Mouse (Mus musculus): ENCODE measurements at regions not wholly inside any gene's neighbourhood (a gene's known extent, or its start where the extent isn't known, plus 50 kb on each side); places are given as distances from the start of the nearest gene placed in this dataset.
"Not testable (repeated sequence)": the region's sequence is repeated elsewhere in the genome, so short reads cannot be mapped to it uniquely, and the experiment has no call there.

GRCm38 (mm10) chr13:28840142-28840541 lies 113.4 kb downstream of the Sox4 start:
- Histone ChIP-seq H3K4me1 (replicated peaks) (peaks cover 33% of the 10 kb centered on the region), H3K9me3 (no peaks in the 10 kb centered on the region), H3K4me2 (no peak overlapping the region), H3K27me3 (no peaks in the 10 kb centered on the region), H3K36me3 (no peaks in the 10 kb centered on the region; the same call in 1 of the 2 replicates), H3K27ac (no peak overlapping the region), H3K9ac (replicated peaks) (no peak overlapping the region), H3K4me3 (replicated peaks) (no peak overlapping the region)
- WGBS, result 82% methylated on average over 5 of the region's 5 CpGs
- ATAC-seq (ENCODE audit: insufficient number of reproducible peaks, insufficient read depth, low FRiP score, low TSS enrichment, low read depth), result no peak

GRCm38 (mm10) chr13:28839084-28839483 lies 114.4 kb downstream of the Sox4 start:
- Histone ChIP-seq H3K9me3 (no peaks in the 10 kb centered on the region), H3K9ac (replicated peaks) (no peak overlapping the region), H3K27ac (peak overlapping the region; percentile 70), H3K4me1 (replicated peaks) (peaks cover 33% of the 10 kb centered on the region), H3K27me3 (no peaks in the 10 kb centered on the region), H3K4me3 (replicated peaks) (no peak overlapping the region), H3K36me3 (no peaks in the 10 kb centered on the region; the same call in 1 of the 2 replicates), H3K4me2 (peak overlapping the region; percentile 13; the same call in 1 of the 2 replicates)
- 18% methylated on average over 6 of the region's 6 CpGs for WGBS
- 0 out of 2 replicates have a peak, but pooled peaks have one; percentile 20 for ATAC-seq (ENCODE audit: insufficient number of reproducible peaks, insufficient read depth, low FRiP score, low TSS enrichment, low read depth)

- Histone ChIP-seq H3K27ac (peak overlapping the region; percentile 73), H3K4me2 (peak overlapping the region; percentile 13; the same call in 1 of the 2 replicates), H3K4me1 (replicated peaks) (peaks cover 34% of the 10 kb centered on the region), H3K36me3 (no peaks in the 10 kb centered on the region; the same call in 1 of the 2 replicates), H3K4me3 (replicated peaks) (no peak overlapping the region), H3K9me3 (no peaks in the 10 kb centered on the region), H3K9ac (replicated peaks) (no peak overlapping the region), H3K27me3 (no peaks in the 10 kb centered on the region)
- no peak for ATAC-seq (ENCODE audit: insufficient number of reproducible peaks, insufficient read depth, low FRiP score, low TSS enrichment, low read depth)
- WGBS, result 78% methylated on average over 3 of the region's 3 CpGs
Observed at GRCm38 (mm10) chr13:28838216-28838615, 115.3 kb downstream of the Sox4 start.

GRCm38 (mm10) chr13:28837196-28837595 lies 116.3 kb downstream of the Sox4 start:
- H3K27ac ChIP-seq; H3K4me2 ChIP-seq; H3K4me3 ChIP-seq (replicated peaks); H3K36me3 ChIP-seq; H3K27me3 ChIP-seq; H3K9me3 ChIP-seq; H3K9ac ChIP-seq (replicated peaks); ATAC-seq (ENCODE audit: insufficient number of reproducible peaks, insufficient read depth, low FRiP score, low TSS enrichment, low read depth): not testable (repeated sequence)
- peaks cover 40% of the 10 kb centered on the region for H3K4me1 ChIP-seq (replicated peaks)
- 94% methylated on average over 3 of the region's 3 CpGs for WGBS

DNA sequence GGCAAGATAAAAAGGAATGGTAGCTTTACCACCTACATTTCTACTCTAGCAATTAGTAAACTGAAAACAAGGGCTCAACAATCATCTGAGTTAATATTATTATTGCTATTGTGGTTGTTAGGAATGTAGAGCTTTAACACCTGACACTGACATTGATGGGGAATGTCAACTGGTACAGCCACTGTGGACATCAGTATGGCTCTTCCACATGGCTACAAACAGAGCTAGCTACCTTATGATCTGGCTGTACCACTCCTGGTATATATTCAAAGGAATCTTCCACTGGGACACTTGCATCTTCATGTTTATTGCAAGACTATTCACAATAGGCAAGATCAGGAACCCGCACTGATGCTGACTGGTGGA lies 119.8 kb downstream of the Sox4 start:
- 97% methylated on average over 1 of the region's 1 CpGs for WGBS
- H3K4me2 ChIP-seq, result no peak overlapping the region

DNA sequence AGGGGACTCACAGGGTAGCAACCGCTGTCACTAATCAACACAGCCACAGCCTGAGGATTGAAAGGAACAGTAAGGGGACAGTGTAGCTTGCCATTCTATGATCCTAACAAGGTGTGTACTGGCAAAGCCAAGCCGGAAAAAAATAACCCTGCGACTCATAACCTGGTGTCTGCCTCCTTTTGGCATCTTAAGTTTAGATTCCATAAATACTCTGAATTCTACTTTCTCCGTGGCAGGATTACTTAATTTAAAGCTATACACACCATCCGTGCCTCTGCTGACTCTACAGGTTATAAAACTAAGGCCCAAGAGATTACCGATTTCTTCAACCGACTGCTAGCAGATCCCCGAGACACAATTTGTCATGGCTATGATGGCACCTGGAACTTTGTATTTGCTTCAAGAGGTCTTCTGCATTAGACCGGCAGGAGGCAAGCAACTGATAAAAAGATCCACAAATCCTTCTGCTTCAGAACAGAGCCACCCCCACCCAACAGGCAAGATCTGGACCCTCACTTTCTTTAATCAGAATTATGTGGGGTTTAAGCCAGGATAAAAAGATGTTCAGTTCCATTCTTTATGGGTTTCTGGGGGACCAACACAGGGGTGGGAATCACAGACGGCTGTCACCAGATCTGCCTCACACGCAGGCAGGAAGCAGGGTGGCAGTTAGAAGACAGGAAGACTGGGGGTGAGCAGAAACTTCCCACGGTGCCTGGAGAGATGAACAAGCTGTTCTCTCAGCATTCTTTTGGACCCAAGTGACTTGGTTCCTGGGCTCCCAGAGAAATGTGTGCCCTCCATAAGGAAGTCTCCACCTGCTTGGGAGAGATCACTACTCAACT lies 120.4 kb downstream of the Sox4 start:
- peaks cover 40% of the 10 kb centered on the region for H3K4me1 ChIP-seq (replicated peaks)
- 0 out of 2 replicates have a peak overlapping the region, but pooled peaks have one; percentile 29 for H3K27ac ChIP-seq
- no peaks in the 10 kb centered on the region for H3K9me3 ChIP-seq
- no peaks in the 10 kb centered on the region for H3K27me3 ChIP-seq
- no peak overlapping the region for H3K9ac ChIP-seq (replicated peaks)
- H3K4me3 ChIP-seq (replicated peaks), result no peak overlapping the region
- WGBS, result 50% methylated on average over 12 of the region's 12 CpGs
- no peaks in the 10 kb centered on the region; the same call in 1 of the 2 replicates for H3K36me3 ChIP-seq
- H3K4me2 ChIP-seq, result no peak overlapping the region
- no peak for ATAC-seq (ENCODE audit: insufficient number of reproducible peaks, insufficient read depth, low FRiP score, low TSS enrichment, low read depth)

More for the DNA sequence above, 119.8 kb downstream of the Sox4 start:
- no peaks in the 10 kb centered on the region for H3K9me3 ChIP-seq
- no peaks in the 10 kb centered on the region for H3K27me3 ChIP-seq
- no peak overlapping the region for H3K27ac ChIP-seq
- H3K9ac ChIP-seq (replicated peaks), result no peak overlapping the region
- H3K4me1 ChIP-seq (replicated peaks), result peaks cover 46% of the 10 kb centered on the region
- no peak overlapping the region for H3K4me3 ChIP-seq (replicated peaks)
- no peaks in the 10 kb centered on the region; the same call in 1 of the 2 replicates for H3K36me3 ChIP-seq
- ATAC-seq (ENCODE audit: insufficient number of reproducible peaks, insufficient read depth, low FRiP score, low TSS enrichment, low read depth), result no peak

DNA sequence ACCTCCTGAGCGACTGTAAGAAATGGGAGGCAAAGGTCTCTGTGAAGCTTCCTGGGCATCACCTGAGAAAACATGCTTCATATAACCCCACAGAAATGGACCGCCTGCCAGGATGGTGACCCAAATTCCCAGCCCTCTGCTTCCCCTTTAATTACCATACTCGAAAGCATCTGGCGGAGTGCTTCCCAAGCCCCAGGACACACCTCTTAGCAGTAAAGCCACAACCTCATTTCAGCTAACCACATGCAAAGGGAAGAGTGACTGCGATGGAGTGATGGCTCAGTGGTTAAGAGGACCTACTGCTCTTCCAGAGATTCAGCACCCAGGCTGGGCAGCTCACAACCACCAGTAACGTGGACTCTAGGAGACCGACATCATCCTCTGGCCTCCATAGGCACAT lies 127.2 kb downstream of the Sox4 start:
- WGBS, result 76% methylated on average over 7 of the region's 7 CpGs
- H3K27ac ChIP-seq, result no peak overlapping the region
- H3K9me3 ChIP-seq, result no peaks in the 10 kb centered on the region
- H3K4me2 ChIP-seq, result no peak overlapping the region
- no peaks in the 10 kb centered on the region for H3K27me3 ChIP-seq
- ATAC-seq (ENCODE audit: insufficient number of reproducible peaks, insufficient read depth, low FRiP score, low TSS enrichment, low read depth), result no peak
- H3K4me3 ChIP-seq (replicated peaks), result no peak overlapping the region
- H3K36me3 ChIP-seq, result no peaks in the 10 kb centered on the region
- H3K4me1 ChIP-seq (replicated peaks), result peaks cover 26% of the 10 kb centered on the region
- H3K9ac ChIP-seq (replicated peaks), result no peak overlapping the region

GRCm38 (mm10) chr13:28823985-28824384 lies 129.5 kb downstream of the Sox4 start:
- Histone ChIP-seq H3K4me2 (no peak overlapping the region), H3K9ac (replicated peaks) (no peak overlapping the region), H3K27ac (0 out of 2 replicates have a peak overlapping the region, but pooled peaks have one; percentile 4), H3K27me3 (no peaks in the 10 kb centered on the region), H3K4me3 (replicated peaks) (no peak overlapping the region), H3K4me1 (replicated peaks) (peaks cover 7% of the 10 kb centered on the region; the same call in 1 of the 2 replicates), H3K9me3 (no peaks in the 10 kb centered on the region), H3K36me3 (peaks cover 4% of the 10 kb centered on the region; the same call in 1 of the 2 replicates)
- WGBS, result 64% methylated on average over 11 of the region's 11 CpGs
- ATAC-seq (ENCODE audit: insufficient number of reproducible peaks, insufficient read depth, low FRiP score, low TSS enrichment, low read depth), result no peak

- 78% methylated on average over 9 of the region's 9 CpGs for WGBS
- Histone ChIP-seq H3K9ac (replicated peaks) (no peak overlapping the region), H3K4me3 (replicated peaks) (no peak overlapping the region), H3K9me3 (no peaks in the 10 kb centered on the region), H3K27ac (no peak overlapping the region), H3K4me1 (replicated peaks) (peaks cover 7% of the 10 kb centered on the region; the same call in 1 of the 2 replicates), H3K4me2 (no peak overlapping the region), H3K27me3 (no peaks in the 10 kb centered on the region), H3K36me3 (peaks cover 6% of the 10 kb centered on the region; the same call in 1 of the 2 replicates)
- no peak for ATAC-seq (ENCODE audit: insufficient number of reproducible peaks, insufficient read depth, low FRiP score, low TSS enrichment, low read depth)
Observed at GRCm38 (mm10) chr13:28823311-28823880, 130.1 kb downstream of the Sox4 start.

DNA sequence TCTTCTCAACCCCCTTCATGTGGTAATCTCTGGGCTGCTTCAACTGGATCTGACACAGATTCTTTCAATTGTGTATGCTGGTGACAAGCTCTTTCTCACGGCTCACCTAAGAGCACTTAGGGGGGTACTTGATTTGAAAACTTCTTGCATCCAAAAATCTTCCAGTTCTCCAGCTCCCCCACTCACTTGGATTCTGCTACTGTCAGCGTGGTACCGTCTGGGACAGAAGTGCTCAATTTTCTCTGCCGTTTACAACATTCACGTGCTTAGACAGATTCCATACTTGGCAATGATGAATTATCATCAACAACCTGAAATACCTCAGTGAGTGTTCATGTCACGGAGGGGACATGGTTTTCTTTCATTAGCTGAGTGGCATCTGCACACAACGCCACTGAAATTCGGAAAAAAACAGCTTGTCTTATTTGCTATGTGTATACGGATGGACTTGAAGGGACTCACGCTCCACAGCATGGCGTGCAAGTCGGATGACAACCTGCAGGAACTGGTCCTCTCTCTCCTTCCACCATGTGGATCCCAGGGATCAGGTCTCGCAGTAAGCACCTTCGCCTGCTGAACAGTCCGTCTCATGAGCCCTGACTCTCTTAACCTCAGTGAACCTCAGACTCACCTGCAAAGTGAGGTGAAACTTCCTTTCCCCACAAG lies 132.5 kb downstream of the Sox4 start:
- WGBS, result 81% methylated on average over 15 of the region's 15 CpGs

DNA sequence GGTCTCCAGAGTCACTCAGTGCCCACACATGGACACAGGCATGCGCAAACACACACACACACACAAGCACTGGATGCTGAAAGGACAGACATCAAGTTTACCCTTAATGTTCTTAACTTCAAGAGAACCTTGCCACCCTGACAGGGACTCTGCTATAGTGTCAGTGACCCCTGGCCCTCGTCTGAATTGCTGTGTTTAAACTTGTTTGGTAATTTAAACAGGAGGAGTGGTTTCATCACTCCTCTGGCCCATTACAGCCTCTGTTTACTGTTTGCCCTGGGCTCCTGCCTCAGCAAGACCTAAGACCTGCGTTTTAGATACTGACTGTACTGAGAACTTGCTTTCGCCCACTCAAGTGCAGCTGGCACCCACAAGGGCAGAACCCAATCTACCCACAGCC lies 139.4 kb downstream of the Sox4 start:
- H3K27me3 ChIP-seq, result no peaks in the 10 kb centered on the region
- 54% methylated on average over 4 of the region's 4 CpGs for WGBS
- peaks cover 3% of the 10 kb centered on the region; the same call in 1 of the 2 replicates for H3K36me3 ChIP-seq
- no peak for ATAC-seq (ENCODE audit: insufficient number of reproducible peaks, insufficient read depth, low FRiP score, low TSS enrichment, low read depth)
- no peak overlapping the region; the same call in 1 of the 2 replicates for H3K9ac ChIP-seq (replicated peaks)
- no peaks in the 10 kb centered on the region for H3K9me3 ChIP-seq
- no peak overlapping the region for H3K27ac ChIP-seq
- H3K4me1 ChIP-seq (replicated peaks), result peaks cover 41% of the 10 kb centered on the region
- H3K4me3 ChIP-seq (replicated peaks), result no peak overlapping the region
- no peak overlapping the region for H3K4me2 ChIP-seq

More for the DNA sequence above, 132.5 kb downstream of the Sox4 start:
- no peaks in the 10 kb centered on the region for H3K9me3 ChIP-seq
- peaks cover 7% of the 10 kb centered on the region; the same call in 1 of the 2 replicates for H3K4me1 ChIP-seq (replicated peaks)
- H3K36me3 ChIP-seq, result peaks cover 6% of the 10 kb centered on the region; the same call in 1 of the 2 replicates
- no peak overlapping the region for H3K27ac ChIP-seq
- no peak overlapping the region for H3K4me3 ChIP-seq (replicated peaks)
- no peak overlapping the region for H3K9ac ChIP-seq (replicated peaks)
- no peaks in the 10 kb centered on the region for H3K27me3 ChIP-seq
- no peak overlapping the region for H3K4me2 ChIP-seq
- no peak for ATAC-seq (ENCODE audit: insufficient number of reproducible peaks, insufficient read depth, low FRiP score, low TSS enrichment, low read depth)

Measured in limb, embryonic 12.5 days (tissue).